Mouse (Mus musculus) naive thymus-derived CD4-positive, alpha-beta T cell, adult 5 months (primary cell): ENCODE results near the gene Ccl20. TPM values are rescaled to one million over a fixed set of nuclear protein-coding genes. Genes with fewer than 3 reads are reported as not detected.

Experiments used
- polyA plus RNA-seq: library from polyadenylated mRNA; unstranded; fragments of 100-300 nt; shearing (Covaris generic); gene quantifications from one replicate; pipeline ENCODE4 v1.2.1, GENCODE M21; 2017

The Ccl20 gene
- polyA plus RNA-seq, result not detected

GRCm38 (mm10) chr1:83116447-83117137 is at the start of gene Ccl20:
Gene Ccl20 (plus strand): TSS chr1:83116766.

GRCm38 (mm10) chr1:83159603-83160002 is 43.0 kb downstream of the Ccl20 start, which contains the start of gene Daw1:
Gene Daw1 (plus strand): TSS chr1:83159752.

Other genes starting within 250 kb of the Ccl20 start
- gene A030005L19Rik, start 203.4 kb upstream of the Ccl20 start, polyA plus RNA-seq, result not detected
- not detected for gene A030014E15Rik, start 191.8 kb upstream of the Ccl20 start, polyA plus RNA-seq
- gene Gm6217, start 185.4 kb upstream of the Ccl20 start, polyA plus RNA-seq, result not detected
- not detected for gene A030003K21Rik, start 173.4 kb upstream of the Ccl20 start, polyA plus RNA-seq
- gene Gm7544, start 160.8 kb upstream of the Ccl20 start, polyA plus RNA-seq, result not detected
- gene Gm47955, start 156.5 kb upstream of the Ccl20 start, polyA plus RNA-seq, result not detected
- not detected for gene Gm47959, start 116.2 kb upstream of the Ccl20 start, polyA plus RNA-seq
- gene Slc19a3, start 78.3 kb upstream of the Ccl20 start, polyA plus RNA-seq, result not detected
- not detected for gene Krtap28-10, start 74.3 kb upstream of the Ccl20 start, polyA plus RNA-seq
- gene Gm47969, start 71.8 kb upstream of the Ccl20 start, polyA plus RNA-seq, result 0.57 TPM
- gene A030005K14Rik, start 57.4 kb upstream of the Ccl20 start, polyA plus RNA-seq, result not detected
- not detected for gene Krtap28-13, start 55.8 kb upstream of the Ccl20 start, polyA plus RNA-seq
- gene Daw1, start 43.0 kb downstream of the Ccl20 start, polyA plus RNA-seq, result not detected